Mouse (Mus musculus) kidney, embryonic 15.5 days (tissue): ENCODE measurements at regions not wholly inside any gene's neighbourhood (a gene's known extent, or its start where the extent isn't known, plus 50 kb on each side); places are given as distances from the start of the nearest gene placed in this dataset.

Source experiments
- ATAC-seq: fragments of 200-750 bp; cut with Nextera tagmentation; replicated peaks from 2 replicates; pipeline ENCODE4 v1.8.0; 2017; ENCODE audit warnings: moderate TSS enrichment; ENCODE audit not compliant: low FRiP score
- H3K27ac ChIP-seq: fragments of 300-500 bp; sonication (generic); 2 replicates; pipeline ENCODE4 v1.5.1; 2015; ENCODE audit warnings: mild to moderate bottlenecking, inconsistent platforms
- H3K27me3 ChIP-seq: fragments of 300-500 bp; sonication (generic); 2 replicates; pipeline ENCODE4 v1.6.1; 2015; ENCODE audit warnings: inconsistent platforms
- H3K36me3 ChIP-seq: fragments of 300-500 bp; sonication (generic); 2 replicates; pipeline ENCODE4 v1.6.1; 2015; ENCODE audit warnings: inconsistent platforms
- H3K4me1 ChIP-seq: fragments of 300-500 bp; sonication (generic); 2 replicates; pipeline ENCODE4 v1.6.1; 2015; ENCODE audit warnings: inconsistent platforms
- H3K4me2 ChIP-seq: fragments of 300-500 bp; sonication (generic); 2 replicates; pipeline ENCODE4 v1.6.1; 2015; ENCODE audit warnings: moderate library complexity, mild to moderate bottlenecking, inconsistent platforms
- H3K4me3 ChIP-seq: fragments of 300-500 bp; sonication (generic); replicated peaks from 2 replicates; pipeline ENCODE4 v1.5.1; 2015; ENCODE audit warnings: mild to moderate bottlenecking, inconsistent platforms
- H3K9ac ChIP-seq: fragments of 300-500 bp; sonication (generic); 2 replicates; pipeline ENCODE4 v1.6.1; 2015; ENCODE audit warnings: mild to moderate bottlenecking, inconsistent platforms
- H3K9me3 ChIP-seq: fragments of 300-500 bp; sonication (generic); replicated peaks from 2 replicates; pipeline ENCODE4 v1.6.1; 2016; ENCODE audit warnings: inconsistent platforms
- WGBS: fragments of 180-500 bp; shearing (Covaris S2); methylation state at CpG from one replicate; pipeline ENCODE4 v1.1.7; 2015; ENCODE audit warnings: mixed read lengths; 5-methylcytosine and 5-hydroxymethylcytosine counted together

GRCm38 (mm10) chr19:16044169-16044568, 59.4 kb upstream of the Cep78 start:
- WGBS = 79% methylated on average over 5 of the region's 5 CpGs

GRCm38 (mm10) chr19:16043007-16043406, 58.2 kb upstream of the Cep78 start:
- Histone ChIP-seq H3K4me2 (no peak overlapping the region), H3K4me1 (no peaks in the 10 kb centered on the region), H3K27me3 (no peaks in the 10 kb centered on the region), H3K27ac (no peak overlapping the region), H3K4me3 (no peak overlapping the region), H3K9me3 (no peaks in the 10 kb centered on the region), H3K36me3 (no peaks in the 10 kb centered on the region), H3K9ac (no peak overlapping the region)
- ATAC-seq = no peak
- WGBS = 69% methylated on average over 7 of the region's 7 CpGs

More at GRCm38 (mm10) chr19:16044169-16044568, 59.4 kb upstream of the Cep78 start:
- H3K4me3 ChIP-seq = no peak overlapping the region
- no peak overlapping the region for H3K4me2 ChIP-seq
- no peak overlapping the region for H3K27ac ChIP-seq
- no peaks in the 10 kb centered on the region for H3K4me1 ChIP-seq
- no peak for ATAC-seq
- H3K9ac ChIP-seq = no peak overlapping the region
- H3K9me3 ChIP-seq = no peaks in the 10 kb centered on the region
- H3K36me3 ChIP-seq = no peaks in the 10 kb centered on the region
- H3K27me3 ChIP-seq = no peaks in the 10 kb centered on the region

GRCm38 (mm10) chr19:16041891-16042290, 57.1 kb upstream of the Cep78 start:
- 74% methylated on average over 5 of the region's 5 CpGs for WGBS
- no peaks in the 10 kb centered on the region for H3K4me1 ChIP-seq
- H3K27ac ChIP-seq = no peak overlapping the region
- H3K9ac ChIP-seq = no peak overlapping the region
- H3K4me2 ChIP-seq = no peak overlapping the region
- ATAC-seq = no peak
- H3K9me3 ChIP-seq = no peaks in the 10 kb centered on the region
- H3K4me3 ChIP-seq = no peak overlapping the region
- no peaks in the 10 kb centered on the region for H3K36me3 ChIP-seq
- no peaks in the 10 kb centered on the region for H3K27me3 ChIP-seq

GRCm38 (mm10) chr19:16037806-16038205, 53.0 kb upstream of the Cep78 start:
- Histone ChIP-seq H3K4me2 (no peak overlapping the region), H3K4me1 (0 out of 2 replicates have a peak, but pooled peaks cover 3% of the 10 kb centered on the region), H3K4me3 (no peak overlapping the region), H3K27ac (no peak overlapping the region), H3K27me3 (no peaks in the 10 kb centered on the region), H3K9me3 (no peaks in the 10 kb centered on the region), H3K9ac (no peak overlapping the region), H3K36me3 (no peaks in the 10 kb centered on the region)
- 79% methylated on average over 12 of the region's 12 CpGs for WGBS
- no peak for ATAC-seq
